ENCODE assay signal across 17 mouse cellular contexts in genomic region chr14:36858932-36859331, GRCm38 (mm10).
"Had no signal": no experiment of that assay in that cellular context is flagged by ENCODE, and none has a peak within 500 bp of the region (broad histone marks: within the 10 kb centered on the region; RNA-seq: fewer than 3 reads in every experiment).

No protein-coding gene starts in this region.

- H3K27ac ChIP-seq: lung, embryonic 15.5 days; macrophage; midbrain, embryonic 13.5 days; midbrain, embryonic 15.5 days; neural tube, embryonic 12.5 days; stomach, embryonic 15.5 days; stomach, postnatal 0 days had no signal

- H3K9ac ChIP-seq: lung, embryonic 15.5 days; midbrain, embryonic 13.5 days; midbrain, embryonic 15.5 days; neural tube, embryonic 12.5 days; stomach, embryonic 15.5 days had no signal

- H3K4me1 ChIP-seq: midbrain, embryonic 15.5 days; neural tube, embryonic 12.5 days; stomach, embryonic 15.5 days had no signal

- H3K4me3 ChIP-seq: lung, embryonic 15.5 days; megakaryocyte, embryonic 14.5 days; midbrain, embryonic 13.5 days; midbrain, embryonic 15.5 days; neural tube, embryonic 12.5 days; stomach, embryonic 15.5 days had no signal

- H3K36me3 ChIP-seq: lung, embryonic 15.5 days; midbrain, embryonic 13.5 days; midbrain, embryonic 15.5 days; neural tube, embryonic 12.5 days; stomach, embryonic 15.5 days had no signal

- DNase-seq: lung, adult 2 months; lung, postnatal 14 days; lung, postnatal 36 days; right cerebral cortex, postnatal 14 days; thymus, adult 2 months; thymus, postnatal 25 days; thymus, postnatal 4 days had no signal

- H3K9me3 ChIP-seq: lung, embryonic 15.5 days; midbrain, embryonic 13.5 days; midbrain, embryonic 15.5 days; neural tube, embryonic 12.5 days; stomach, embryonic 15.5 days had no signal

- H3K27me3 ChIP-seq: lung, embryonic 15.5 days; midbrain, embryonic 13.5 days; midbrain, embryonic 15.5 days; neural tube, embryonic 12.5 days; stomach, embryonic 15.5 days had no signal

- ATAC-seq: lung, postnatal 0 days; midbrain, embryonic 13.5 days; midbrain, embryonic 15.5 days had no signal

- H3K4me2 ChIP-seq: lung, embryonic 15.5 days; midbrain, embryonic 11.5 days; midbrain, embryonic 13.5 days; midbrain, embryonic 15.5 days; neural tube, embryonic 12.5 days; stomach, embryonic 15.5 days had no signal
